Mouse (Mus musculus) cerebellum, postnatal 25 days (tissue): ENCODE data around the gene Cxcl12.

ENCODE experiments used
- DNase-seq, 2 experiments: peaks; one replicate each; pipeline ENCODE4 v3.0.0; 2021; ENCODE audit warnings: mixed read lengths in 2 of 2

The Cxcl12 gene

GRCm38 (mm10) chr6:117168321-117169011, at the start of gene Cxcl12:
Cxcl12 (plus strand) TSS chr6:117168535.
- peak; percentile 59 to 74 for DNase-seq

- no peak for DNase-seq
Measured at GRCm38 (mm10) chr6:117122074-117122473, 46.3 kb upstream of the Cxcl12 start.

GRCm38 (mm10) chr6:117126356-117126755, 42.0 kb upstream of the Cxcl12 start:
- DNase-seq = peak in 1 of 2 experiments; percentile 31

GRCm38 (mm10) chr6:117129443-117129842, 38.9 kb upstream of the Cxcl12 start:
- no peak for DNase-seq

GRCm38 (mm10) chr6:117130680-117131111, 37.6 kb upstream of the Cxcl12 start:
- DNase-seq = no peak

GRCm38 (mm10) chr6:117134526-117134925, 33.8 kb upstream of the Cxcl12 start:
- no peak for DNase-seq

- DNase-seq = no peak
Measured at GRCm38 (mm10) chr6:117137735-117138134, 30.6 kb upstream of the Cxcl12 start.

GRCm38 (mm10) chr6:117140907-117141306, 27.4 kb upstream of the Cxcl12 start:
- DNase-seq = no peak

GRCm38 (mm10) chr6:117146951-117147350, 21.4 kb upstream of the Cxcl12 start:
- no peak for DNase-seq

GRCm38 (mm10) chr6:117151484-117152149, 16.7 kb upstream of the Cxcl12 start:
- no peak for DNase-seq

GRCm38 (mm10) chr6:117153046-117153445, 15.3 kb upstream of the Cxcl12 start:
- DNase-seq = no peak

- DNase-seq = no peak
Measured at GRCm38 (mm10) chr6:117156846-117157245, 11.5 kb upstream of the Cxcl12 start.

- no peak for DNase-seq
Measured at GRCm38 (mm10) chr6:117159710-117160690, 8.3 kb upstream of the Cxcl12 start.

GRCm38 (mm10) chr6:117163486-117163885, 4.8 kb upstream of the Cxcl12 start:
- DNase-seq = peak in 1 of 2 experiments; percentile 32

- DNase-seq = peak; percentile 88 to 95
Measured at GRCm38 (mm10) chr6:117166581-117167425, 1.5 kb upstream of the Cxcl12 start.

- no peak for DNase-seq
Measured at GRCm38 (mm10) chr6:117167426-117167730, 957 bp upstream of the Cxcl12 start.

GRCm38 (mm10) chr6:117169051-117169909, 945 bp downstream of the Cxcl12 start:
- DNase-seq = peak in 1 of 2 experiments; percentile 34

GRCm38 (mm10) chr6:117169910-117170747, 1.8 kb downstream of the Cxcl12 start:
- no peak for DNase-seq

- no peak for DNase-seq
Measured at GRCm38 (mm10) chr6:117172358-117172757, 4.0 kb downstream of the Cxcl12 start.

GRCm38 (mm10) chr6:117173876-117174275, 5.5 kb downstream of the Cxcl12 start:
- DNase-seq = peak; percentile 87 to 92
